Mouse (Mus musculus) forebrain, embryonic 10.5 days (tissue): ENCODE measurements around the gene Tgfbr2. TPM values are rescaled to one million over a fixed set of nuclear protein-coding genes. Genes with fewer than 3 reads are reported as not detected.

Experiments
- DNase-seq: peaks from one replicate; pipeline ENCODE4 v3.0.0-alpha.2; 2017; ENCODE audit warnings: low spot score; ENCODE audit errors: extremely low spot score
- H3K27ac ChIP-seq: fragments of 300-500 bp; sonication (generic); 2 replicates; pipeline ENCODE4 v1.5.1; 2016; ENCODE audit warnings: mild to moderate bottlenecking
- H3K27me3 ChIP-seq: fragments of 300-500 bp; sonication (generic); 2 replicates; pipeline ENCODE4 v1.6.1; 2016; ENCODE audit warnings: mild to moderate bottlenecking; ENCODE audit not compliant: poor library complexity, severe bottlenecking
- H3K36me3 ChIP-seq: fragments of 300-500 bp; sonication (generic); replicated peaks from 2 replicates; pipeline ENCODE4 v1.6.1; 2016; ENCODE audit warnings: mild to moderate bottlenecking, moderate library complexity
- H3K4me1 ChIP-seq: fragments of 300-500 bp; sonication (generic); 2 replicates; pipeline ENCODE4 v1.6.1; 2016
- H3K4me3 ChIP-seq: fragments of 300-500 bp; sonication (generic); 2 replicates; pipeline ENCODE4 v1.5.1; 2016; ENCODE audit warnings: mild to moderate bottlenecking, moderate library complexity
- H3K9me3 ChIP-seq: fragments of 300-500 bp; sonication (generic); 2 replicates; pipeline ENCODE4 v1.6.1; 2016; ENCODE audit warnings: mild to moderate bottlenecking, moderate library complexity
- WGBS: fragments of 180-500 bp; shearing (Covaris S2); methylation state at CpG from one replicate; pipeline ENCODE4 v1.1.7; 2016; 5-methylcytosine and 5-hydroxymethylcytosine counted together
- polyA plus RNA-seq: library from polyadenylated mRNA; unstranded; fragments of >200 nt; fragmentation: Nextera tagmentation; extraction: Ambion mirVana; gene quantifications from 2 replicates; pipeline ENCODE4 v1.2.1, GENCODE M21; 2016

Gene Tgfbr2
- polyA plus RNA-seq, 1 experiment from 2014 or later = 5.5 TPM

DNA sequence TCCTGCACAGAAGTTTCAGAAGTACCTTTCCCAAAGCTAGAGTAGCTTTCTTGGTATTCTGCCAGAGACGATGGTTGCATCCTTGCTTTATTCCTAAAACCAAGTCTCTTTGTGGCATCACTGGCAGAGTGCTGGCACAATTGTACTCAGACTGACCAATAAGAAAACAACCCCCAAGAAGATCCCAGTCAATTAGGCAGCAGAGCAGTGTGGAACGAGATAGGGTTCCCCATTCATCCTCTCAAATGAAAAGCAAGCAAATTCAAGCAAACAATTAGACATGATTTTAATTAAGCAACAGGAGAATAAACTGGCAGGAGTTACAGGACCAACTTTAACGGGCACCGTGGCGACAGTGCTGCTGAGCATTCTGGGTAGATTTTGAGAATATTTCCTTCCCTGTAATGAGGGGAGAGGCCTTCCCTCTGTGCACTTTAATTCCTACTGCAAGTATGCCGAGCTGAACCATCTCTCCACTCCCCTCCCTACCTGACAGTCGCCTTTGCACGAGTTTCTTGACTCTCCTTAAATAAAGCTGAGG, 56.8 kb downstream of the Tgfbr2 start:
- peak overlapping the region; percentile 56 for H3K27ac ChIP-seq
- WGBS = 62% methylated on average over 8 of the region's 8 CpGs
- H3K36me3 ChIP-seq = no peaks in the 10 kb centered on the region
- H3K4me3 ChIP-seq = no peak overlapping the region
- no peaks in the 10 kb centered on the region for H3K9me3 ChIP-seq
- DNase-seq = no peak
- H3K27me3 ChIP-seq = no peaks in the 10 kb centered on the region
- H3K4me1 ChIP-seq = peaks cover 23% of the 10 kb centered on the region

DNA sequence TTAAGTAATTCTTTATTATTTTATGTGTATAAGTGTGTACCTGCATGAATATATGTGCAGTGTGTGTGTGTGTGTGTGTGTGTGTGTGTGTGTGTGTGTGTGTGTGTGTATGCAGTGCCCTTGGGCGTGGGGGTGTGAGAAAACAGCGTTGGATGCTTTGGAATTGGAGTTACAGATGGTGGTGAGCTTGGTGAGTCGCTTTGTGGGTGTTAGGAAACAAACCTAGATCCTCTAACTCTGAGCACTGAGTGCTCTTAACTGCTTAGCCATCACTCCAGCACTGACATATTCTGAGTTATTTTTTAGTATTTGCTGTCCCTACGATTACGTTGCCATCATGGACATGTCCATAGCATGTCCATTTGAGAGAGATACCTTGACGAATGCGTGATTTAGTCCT, 59.3 kb downstream of the Tgfbr2 start:
- 92% methylated on average over 7 of the region's 7 CpGs for WGBS
- no peak overlapping the region for H3K4me3 ChIP-seq
- H3K9me3 ChIP-seq = no peaks in the 10 kb centered on the region
- no peak for DNase-seq
- H3K36me3 ChIP-seq = no peaks in the 10 kb centered on the region
- H3K27ac ChIP-seq = no peak overlapping the region
- peaks cover 18% of the 10 kb centered on the region for H3K4me1 ChIP-seq
- no peaks in the 10 kb centered on the region for H3K27me3 ChIP-seq

DNA sequence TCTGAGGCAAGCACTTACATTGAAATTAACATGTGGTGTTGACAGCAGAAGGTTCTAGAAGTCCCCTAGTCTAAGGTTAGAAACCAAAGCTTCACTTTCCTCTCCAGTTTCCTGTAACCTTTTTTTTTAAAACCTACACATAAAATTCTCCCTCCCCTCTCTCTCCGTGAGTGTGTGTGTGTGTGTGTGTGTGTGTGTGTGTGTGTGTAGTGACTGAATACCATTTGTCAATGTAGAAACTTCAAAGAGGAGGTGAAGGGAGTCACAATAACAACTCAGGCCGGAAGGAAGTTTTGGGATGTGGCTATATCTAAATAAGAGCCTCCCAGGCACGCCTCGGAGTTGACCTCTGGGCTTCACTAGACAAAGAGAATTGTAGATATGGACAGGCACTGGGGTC, 60.8 kb downstream of the Tgfbr2 start:
- Histone ChIP-seq H3K4me3 (no peak overlapping the region), H3K27me3 (no peaks in the 10 kb centered on the region), H3K9me3 (no peaks in the 10 kb centered on the region; the same call in 1 of the 2 replicates), H3K27ac (no peak overlapping the region), H3K36me3 (peaks cover 8% of the 10 kb centered on the region), H3K4me1 (peaks cover 13% of the 10 kb centered on the region)
- 74% methylated on average over 4 of the region's 4 CpGs for WGBS
- DNase-seq = no peak

DNA sequence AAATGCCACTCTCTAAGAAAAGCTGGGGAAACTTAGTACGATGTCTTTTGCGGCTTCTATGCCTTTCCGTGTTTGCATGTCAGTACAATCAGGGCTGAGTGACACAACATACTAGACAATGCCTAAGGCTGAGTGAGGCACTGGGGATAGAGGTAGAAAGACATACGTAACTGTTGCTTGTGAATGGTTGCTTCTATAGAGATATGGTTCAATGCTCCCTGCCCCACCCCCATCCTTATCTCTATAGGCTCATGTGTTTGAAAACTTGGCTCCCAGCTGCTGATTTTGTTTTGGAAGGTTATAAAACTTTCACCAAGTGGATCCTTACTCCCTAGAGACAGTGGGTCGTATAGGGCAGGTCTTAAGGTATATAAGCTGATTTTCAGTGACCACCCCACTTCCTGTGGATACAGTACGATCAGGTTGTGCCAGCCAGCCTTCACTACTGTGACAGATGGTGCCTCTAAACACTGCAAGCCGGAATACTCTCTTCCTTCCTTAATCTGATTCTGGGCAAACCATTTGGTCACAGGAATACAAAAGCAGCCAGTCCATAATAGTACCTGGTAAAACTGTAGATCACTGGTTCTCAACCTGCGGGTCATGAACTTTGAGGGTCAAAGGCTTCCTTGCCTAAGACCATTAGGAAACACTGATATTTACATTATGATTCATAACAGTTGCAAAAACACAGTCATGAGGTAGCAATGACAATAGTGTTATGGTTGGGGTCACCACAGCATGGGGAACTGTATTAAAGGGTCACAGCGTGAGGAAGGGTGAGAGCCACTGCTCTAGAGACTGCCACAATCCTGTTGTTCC, 63.8 kb downstream of the Tgfbr2 start:
- no peaks in the 10 kb centered on the region for H3K4me1 ChIP-seq
- no peaks in the 10 kb centered on the region; the same call in 1 of the 2 replicates for H3K9me3 ChIP-seq
- no peak overlapping the region for H3K27ac ChIP-seq
- no peak for DNase-seq
- peaks cover 19% of the 10 kb centered on the region for H3K36me3 ChIP-seq
- H3K4me3 ChIP-seq = no peak overlapping the region
- H3K27me3 ChIP-seq = no peaks in the 10 kb centered on the region
- 90% methylated on average over 9 of the region's 9 CpGs for WGBS

GRCm38 (mm10) chr9:116108729-116109128, 66.4 kb downstream of the Tgfbr2 start:
- H3K27me3 ChIP-seq = no peaks in the 10 kb centered on the region
- 75% methylated on average over 2 of the region's 2 CpGs for WGBS
- H3K4me1 ChIP-seq = no peaks in the 10 kb centered on the region
- no peak overlapping the region for H3K27ac ChIP-seq
- no peak overlapping the region for H3K4me3 ChIP-seq
- no peaks in the 10 kb centered on the region; the same call in 1 of the 2 replicates for H3K9me3 ChIP-seq
- peaks cover 19% of the 10 kb centered on the region for H3K36me3 ChIP-seq
- no peak for DNase-seq

DNA sequence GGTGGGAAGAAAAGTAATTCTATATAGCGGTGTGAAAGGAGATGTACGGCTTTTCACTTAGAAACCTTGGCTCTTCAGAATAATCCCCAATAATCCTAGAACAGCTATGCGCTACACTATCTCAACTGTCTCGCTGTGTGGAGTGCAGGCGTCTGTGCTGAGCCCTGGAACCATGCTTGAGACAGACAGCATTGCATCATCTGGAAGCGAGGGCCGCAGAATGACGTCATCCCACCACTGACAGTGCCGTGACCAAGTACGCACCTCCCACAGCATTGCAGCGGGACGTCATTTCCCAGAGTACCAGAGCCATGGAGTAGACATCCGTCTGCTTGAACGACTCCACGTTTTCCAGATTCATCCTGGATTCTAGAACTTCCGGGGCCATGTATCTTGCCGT, 70.4 kb downstream of the Tgfbr2 start:
- peaks cover 16% of the 10 kb centered on the region for H3K36me3 ChIP-seq
- no peak overlapping the region for H3K27ac ChIP-seq
- 95% methylated on average over 17 of the region's 17 CpGs for WGBS
- H3K9me3 ChIP-seq = no peaks in the 10 kb centered on the region; the same call in 1 of the 2 replicates
- no peaks in the 10 kb centered on the region for H3K27me3 ChIP-seq
- no peak overlapping the region for H3K4me3 ChIP-seq
- H3K4me1 ChIP-seq = peaks cover 3% of the 10 kb centered on the region; the same call in 1 of the 2 replicates
- no peak for DNase-seq

- Histone ChIP-seq H3K27me3 (no peaks in the 10 kb centered on the region), H3K27ac (no peak overlapping the region), H3K4me1 (peaks cover 13% of the 10 kb centered on the region), H3K36me3 (no peaks in the 10 kb centered on the region), H3K4me3 (no peak overlapping the region), H3K9me3 (no peaks in the 10 kb centered on the region)
- DNase-seq = no peak
- 89% methylated on average over 11 of the region's 11 CpGs for WGBS
These were observed 73.3 kb downstream of the Tgfbr2 start for GRCm38 (mm10) chr9:116101842-116102241.

- Histone ChIP-seq H3K9me3 (no peaks in the 10 kb centered on the region), H3K27me3 (no peaks in the 10 kb centered on the region), H3K27ac (no peak overlapping the region), H3K36me3 (no peaks in the 10 kb centered on the region), H3K4me3 (no peak overlapping the region), H3K4me1 (peaks cover 13% of the 10 kb centered on the region)
- DNase-seq = no peak
- WGBS = 84% methylated on average over 9 of the region's 9 CpGs
These were observed 75.1 kb downstream of the Tgfbr2 start for GRCm38 (mm10) chr9:116100015-116100414.

GRCm38 (mm10) chr9:116099596-116099993, 75.6 kb downstream of the Tgfbr2 start:
- no peak overlapping the region for H3K27ac ChIP-seq
- no peak overlapping the region for H3K4me3 ChIP-seq
- peaks cover 13% of the 10 kb centered on the region for H3K4me1 ChIP-seq
- 69% methylated on average over 6 of the region's 6 CpGs for WGBS
- DNase-seq = no peak
- H3K36me3 ChIP-seq = no peaks in the 10 kb centered on the region
- no peaks in the 10 kb centered on the region for H3K9me3 ChIP-seq
- H3K27me3 ChIP-seq = no peaks in the 10 kb centered on the region

DNA sequence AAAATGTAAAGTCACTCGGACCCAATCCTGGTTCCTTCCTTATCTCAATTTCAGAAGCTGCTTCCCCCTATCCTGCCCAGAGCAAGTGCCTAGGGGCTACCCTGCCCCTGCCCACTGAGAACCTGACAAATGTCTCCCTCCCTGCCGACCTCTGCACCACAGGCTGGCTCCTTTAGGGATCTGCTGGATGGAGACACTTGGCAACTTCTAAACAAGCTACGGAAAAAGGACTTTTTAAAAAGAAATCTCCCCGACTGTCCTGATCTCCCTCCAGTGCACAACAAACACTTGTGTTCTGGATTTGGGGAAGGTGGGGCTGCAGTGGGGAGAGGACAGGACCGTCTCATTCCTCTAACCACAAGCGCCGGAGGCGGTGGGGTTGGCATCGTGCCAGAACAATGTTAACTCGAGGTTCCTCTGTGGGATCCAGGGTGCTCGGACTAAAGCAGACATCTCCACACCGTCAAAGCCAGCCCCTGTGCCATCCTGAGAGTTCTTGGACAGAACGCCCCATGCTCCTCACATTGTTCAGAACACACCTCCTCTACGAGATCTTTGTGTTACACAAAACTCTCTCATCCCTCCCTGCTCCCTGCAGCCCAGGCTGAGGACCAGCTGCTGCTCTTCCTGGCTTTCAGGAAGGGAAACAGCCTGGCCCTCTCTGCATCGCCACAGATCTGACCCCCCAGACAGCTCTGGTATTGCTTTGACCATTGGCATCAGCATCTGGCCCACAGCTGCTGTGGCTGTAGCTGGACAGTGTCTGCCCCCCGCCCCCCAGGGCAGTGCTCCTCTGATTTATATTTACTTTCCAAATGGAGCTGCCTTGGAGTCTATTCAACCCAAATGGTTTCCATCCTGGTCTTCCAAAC, 76.2 kb downstream of the Tgfbr2 start:
- Histone ChIP-seq H3K27me3 (no peaks in the 10 kb centered on the region), H3K9me3 (no peaks in the 10 kb centered on the region), H3K36me3 (no peaks in the 10 kb centered on the region), H3K4me1 (peaks cover 13% of the 10 kb centered on the region), H3K4me3 (no peak overlapping the region), H3K27ac (no peak overlapping the region)
- WGBS = 88% methylated on average over 16 of the region's 16 CpGs
- no peak for DNase-seq

- DNase-seq = no peak
These were observed 83.2 kb downstream of the Tgfbr2 start for GRCm38 (mm10) chr9:116091921-116092320.

DNA sequence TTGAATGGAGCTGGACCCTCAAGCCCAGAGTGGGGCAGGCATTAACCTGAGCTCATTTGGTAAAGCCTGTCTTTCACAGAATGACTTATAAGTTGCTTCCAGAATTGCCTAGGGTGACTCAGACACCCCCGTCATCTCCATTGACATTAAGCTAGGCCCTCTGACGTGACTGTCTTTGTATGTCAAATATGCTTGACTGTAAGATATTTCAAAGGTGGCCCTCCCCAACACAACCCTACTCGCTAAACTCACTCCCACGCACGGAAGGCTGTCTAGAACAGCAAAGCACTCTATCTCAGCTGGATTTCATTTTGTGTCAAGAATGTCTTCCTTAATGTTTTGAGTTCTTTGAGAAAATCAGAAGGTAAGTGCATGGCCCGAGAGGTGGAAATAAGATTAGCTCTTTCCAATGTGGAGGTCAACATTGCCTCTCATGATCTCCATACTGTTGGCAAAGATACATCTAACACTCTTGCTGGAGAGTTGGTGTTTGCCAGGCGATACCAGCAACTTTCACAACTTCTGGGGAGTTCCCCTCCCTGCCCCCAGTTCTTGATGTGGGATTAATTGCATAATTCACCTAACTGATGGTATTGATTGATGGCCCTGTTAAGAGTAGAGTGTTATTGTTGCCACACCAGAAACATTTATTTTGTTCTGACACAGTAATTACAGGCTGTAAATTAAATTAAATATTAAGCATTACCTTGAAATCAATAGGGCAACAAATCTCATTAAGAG, 83.9 kb downstream of the Tgfbr2 start:
- Histone ChIP-seq H3K4me1 (no peaks in the 10 kb centered on the region), H3K4me3 (no peak overlapping the region), H3K36me3 (no peaks in the 10 kb centered on the region), H3K27me3 (no peaks in the 10 kb centered on the region), H3K27ac (no peak overlapping the region), H3K9me3 (no peaks in the 10 kb centered on the region)
- DNase-seq = no peak
- WGBS = 92% methylated on average over 7 of the region's 7 CpGs

More at GRCm38 (mm10) chr9:116091921-116092320, 83.2 kb downstream of the Tgfbr2 start:
- no peaks in the 10 kb centered on the region for H3K27me3 ChIP-seq
- H3K36me3 ChIP-seq = no peaks in the 10 kb centered on the region
- H3K4me1 ChIP-seq = no peaks in the 10 kb centered on the region; the same call in 1 of the 2 replicates
- no peak overlapping the region for H3K27ac ChIP-seq
- 89% methylated on average over 5 of the region's 5 CpGs for WGBS
- H3K4me3 ChIP-seq = no peak overlapping the region
- H3K9me3 ChIP-seq = no peaks in the 10 kb centered on the region
